Comparison of ENCODE assay signal across 7 mouse cellular contexts in genomic region chrX:161163069-161163416, GRCm38 (mm10). TPM values are rescaled to one million over a fixed set of nuclear protein-coding genes. Genes with fewer than 3 reads are reported as not detected.
DNase-seq lines count a peak whose midpoint lies in the region; ATAC-seq and TF ChIP-seq lines count a peak whose summit lies in the region.

No protein-coding gene starts in this region.

- no peak for TF ChIP-seq CTCF in small intestine, adult 2 months (IDR thresholded peaks at IDR 0.05; ENCODE audit: extremely low read depth, insufficient read length, insufficient replicate concordance, low read depth, low read length)

- H3K36me3 ChIP-seq in megakaryocyte, embryonic 14.5 days (replicated peaks; ENCODE audit: low read length), result no peaks in the 10 kb centered on the region
- H3K36me3 ChIP-seq in forebrain, embryonic 11.5 days (ENCODE audit: control insufficient read depth, insufficient read depth, low read length), result no peaks in the 10 kb centered on the region
- no peaks in the 10 kb centered on the region for H3K36me3 ChIP-seq in limb, embryonic 11.5 days (ENCODE audit: control insufficient read depth, insufficient read depth, low read length)
- H3K36me3 ChIP-seq in small intestine, adult 2 months (ENCODE audit: control insufficient read depth, insufficient read depth, low read length), result no peaks in the 10 kb centered on the region

- ATAC-seq in megakaryocyte, adult 5-6 weeks (ENCODE audit: poor library complexity, severe bottlenecking), result no peak; the same call in 1 of the 2 replicates
- peak; percentile 79; the same call in 1 of the 2 replicates for ATAC-seq in forebrain, embryonic 11.5 days (replicated peaks; ENCODE audit: low FRiP score)
- ATAC-seq in limb, embryonic 11.5 days (ENCODE audit: insufficient number of reproducible peaks, low FRiP score, low TSS enrichment, low read depth), result peak; percentile 82

- H3K9ac ChIP-seq in forebrain, embryonic 11.5 days (ENCODE audit: low read length), result peak overlapping the region; percentile 56
- H3K9ac ChIP-seq in limb, embryonic 11.5 days (ENCODE audit: low read length), result peak overlapping the region; percentile 55

- DNase-seq in forebrain, embryonic 11.5 days (ENCODE audit: low spot score), result no peak
- DNase-seq in limb, embryonic 11.5 days (ENCODE audit: low spot score), result no peak
- DNase-seq in layer of hippocampus, adult 11-12 months (ENCODE audit: low spot score), result no peak
- no peak for DNase-seq in right cerebral cortex, postnatal 14 days

- H3K27ac ChIP-seq in forebrain, embryonic 11.5 days (ENCODE audit: low read depth, low read length), result no peak overlapping the region
- H3K27ac ChIP-seq in limb, embryonic 11.5 days (replicated peaks; ENCODE audit: low read depth, low read length), result no peak overlapping the region
- no peak overlapping the region for H3K27ac ChIP-seq in small intestine, adult 2 months (ENCODE audit: insufficient read depth, low read depth, low read length)

- peak overlapping the region; percentile 85 for H3K4me3 ChIP-seq in megakaryocyte, embryonic 14.5 days (replicated peaks)
- peak overlapping the region; percentile 43 for H3K4me3 ChIP-seq in forebrain, embryonic 11.5 days (ENCODE audit: low read depth, low read length)
- H3K4me3 ChIP-seq in limb, embryonic 11.5 days (ENCODE audit: low read depth, low read length), result peak overlapping the region; percentile 42
- H3K4me3 ChIP-seq in small intestine, adult 2 months (ENCODE audit: low read depth, low read length), result peak overlapping the region; percentile 63

- no peaks in the 10 kb centered on the region for H3K4me1 ChIP-seq in megakaryocyte, embryonic 14.5 days
- no peaks in the 10 kb centered on the region for H3K4me1 ChIP-seq in forebrain, embryonic 11.5 days (replicated peaks; ENCODE audit: control insufficient read depth, insufficient read depth, low read length)
- no peaks in the 10 kb centered on the region for H3K4me1 ChIP-seq in limb, embryonic 11.5 days (ENCODE audit: control insufficient read depth, insufficient read depth, low read length)
- peaks cover 5% of the 10 kb centered on the region; the same call in 1 of the 2 replicates for H3K4me1 ChIP-seq in small intestine, adult 2 months (ENCODE audit: control insufficient read depth, insufficient read depth, insufficient read length, low read length)

- TF ChIP-seq POLR2A in small intestine, adult 2 months (IDR thresholded peaks at IDR 0.05; ENCODE audit: low read depth, low read length), result no peak

- WGBS in forebrain, embryonic 11.5 days, result 17% methylated on average over 6 of the region's 6 CpGs
- WGBS in limb, embryonic 11.5 days, result 23% methylated on average over 6 of the region's 6 CpGs
- 20% methylated on average over 6 of the region's 6 CpGs for WGBS in small intestine, adult 2 months

- H3K27me3 ChIP-seq in megakaryocyte, embryonic 14.5 days (replicated peaks), result peaks cover 8% of the 10 kb centered on the region
- no peaks in the 10 kb centered on the region; the same call in 1 of the 2 replicates for H3K27me3 ChIP-seq in forebrain, embryonic 11.5 days (ENCODE audit: control insufficient read depth, insufficient read depth, low read length)
- H3K27me3 ChIP-seq in limb, embryonic 11.5 days (ENCODE audit: control insufficient read depth, insufficient read depth, low read length), result no peaks in the 10 kb centered on the region
- no peaks in the 10 kb centered on the region for H3K27me3 ChIP-seq in small intestine, adult 2 months (ENCODE audit: control insufficient read depth, insufficient read depth, low read length)

- peak overlapping the region; percentile 58 for H3K4me2 ChIP-seq in forebrain, embryonic 11.5 days (ENCODE audit: low read depth, low read length, severe bottlenecking)
- H3K4me2 ChIP-seq in limb, embryonic 11.5 days (ENCODE audit: low read depth, severe bottlenecking), result peak overlapping the region; percentile 50

- no peaks in the 10 kb centered on the region for H3K9me3 ChIP-seq in megakaryocyte, embryonic 14.5 days
- no peaks in the 10 kb centered on the region for H3K9me3 ChIP-seq in forebrain, embryonic 11.5 days (ENCODE audit: control insufficient read depth, low read length)
- no peaks in the 10 kb centered on the region for H3K9me3 ChIP-seq in limb, embryonic 11.5 days (ENCODE audit: control insufficient read depth, low read length)

RNA-seq across cellular contexts. Expression of gene Scml2, which starts 46.0 kb away (rescaled TPM):
- not detected in 2 replicates for polyA plus RNA-seq in megakaryocyte, embryonic 14.5 days (2012; ENCODE audit: insufficient read depth, low replicate concordance)
- 1.7 and 2.3 TPM in 2 replicates for total RNA-seq in megakaryocyte, adult 5-6 weeks (2015)
- total RNA-seq in megakaryocyte, adult 5-6 weeks (2017), result 1.0 and 2.0 TPM in 2 replicates
- 3.7 and 6.8 TPM in 2 replicates for polyA plus RNA-seq in forebrain, embryonic 11.5 days (2014; fragmentation: Nextera tagmentation; extraction: Ambion mirVana)
- 4.2 and 5.3 TPM in 2 replicates for polyA plus RNA-seq in limb, embryonic 11.5 days (2014; fragmentation: Nextera tagmentation; extraction: Ambion mirVana)
- 0.03 and 0.04 TPM in 2 replicates for polyA plus RNA-seq in small intestine, adult 2 months (2012; rRNA removed)
